Mouse (Mus musculus) spleen, adult 2 months (tissue): Measurements from ENCODE around the gene Tnfrsf1a. TPM values are rescaled to one million over a fixed set of nuclear protein-coding genes. Genes with fewer than 3 reads are reported as not detected.

Experiments used
- DNase-seq, 2 experiments: peaks; one replicate each; pipeline versions ENCODE4 v3.0.0 to v3.0.0-alpha.2; 2012 to 2021; ENCODE audit warnings: low spot score in 2 of 2, low read depth in 1 of 2
- H3K27ac ChIP-seq: fragments of 200-500 bp; 2 replicates; pipeline ENCODE4 v1.5.1; 2012; ENCODE audit warnings: low read length, inconsistent platforms; ENCODE audit not compliant: insufficient read depth
- H3K27me3 ChIP-seq: fragments of 200-500 bp; 2 replicates; pipeline ENCODE4 v1.6.1; 2012; ENCODE audit warnings: mild to moderate bottlenecking, moderate library complexity, low read length, inconsistent platforms; ENCODE audit not compliant: control insufficient read depth, insufficient read depth
- H3K36me3 ChIP-seq: fragments of 200-500 bp; 2 replicates; pipeline ENCODE4 v1.6.1; 2012; ENCODE audit warnings: mild to moderate bottlenecking, low read length, inconsistent platforms; ENCODE audit not compliant: control insufficient read depth, insufficient read depth
- H3K4me1 ChIP-seq: fragments of 200-500 bp; 2 replicates; pipeline ENCODE4 v1.6.1; 2011; ENCODE audit warnings: inconsistent platforms; ENCODE audit not compliant: control insufficient read depth, insufficient read depth, insufficient read length
- H3K4me3 ChIP-seq: fragments of 200-500 bp; 2 replicates; pipeline ENCODE4 v1.5.1; 2011; ENCODE audit warnings: mild to moderate bottlenecking, inconsistent platforms; ENCODE audit not compliant: insufficient read depth, insufficient read length; ENCODE audit errors: extremely low read depth
- CTCF ChIP-seq: fragments of 200-500 bp; IDR thresholded peaks from 2 replicates; pipeline ENCODE4 v1.5.1; 2011; ENCODE audit warnings: mild to moderate bottlenecking, inconsistent platforms; ENCODE audit not compliant: insufficient read depth, insufficient read length, insufficient replicate concordance; ENCODE audit errors: extremely low read depth
- POLR2A ChIP-seq: fragments of 200-500 bp; IDR thresholded peaks from 2 replicates; pipeline ENCODE4 v1.6.1; 2011; ENCODE audit warnings: low read depth, low read length, inconsistent platforms
- WGBS: fragments of 180-500 bp; shearing (Covaris S2); methylation state at CpG from one replicate; pipeline ENCODE4 v1.1.7; 2018; 5-methylcytosine and 5-hydroxymethylcytosine counted together
- polyA plus RNA-seq: library from polyadenylated mRNA; depleted of rRNA; stranded (reverse); fragments of >200 nt; gene quantifications from 2 replicates; pipeline ENCODE4 v1.2.3, GENCODE M21; 2012

The Tnfrsf1a gene
- polyA plus RNA-seq, 1 experiment, result 51.3 TPM

DNA sequence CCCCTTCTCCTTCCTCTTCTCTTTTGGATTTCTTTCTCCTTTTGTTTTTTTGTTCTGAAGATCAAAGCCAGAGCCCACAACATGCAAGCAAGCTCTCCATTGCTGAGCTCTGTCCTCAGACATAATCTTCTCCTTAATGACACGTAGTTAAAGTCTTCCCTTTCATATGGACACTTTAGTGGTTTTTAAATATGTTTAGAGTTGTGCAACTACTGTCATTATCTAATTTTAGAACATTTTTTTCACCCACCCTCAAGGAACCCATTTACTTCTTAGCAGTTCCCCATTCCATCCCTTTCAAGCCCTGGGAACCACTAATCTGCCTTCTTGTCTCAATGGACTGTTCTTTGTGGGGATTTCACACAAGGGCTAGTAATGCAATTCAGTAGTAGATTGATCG lies 14.8 kb upstream of the Tnfrsf1a start:
- Histone ChIP-seq H3K4me3 (no peak overlapping the region), H3K27me3 (0 out of 2 replicates have a peak, but pooled peaks cover 3% of the 10 kb centered on the region), H3K27ac (no peak overlapping the region), H3K4me1 (peaks cover 3% of the 10 kb centered on the region; the same call in 1 of the 2 replicates), H3K36me3 (no peaks in the 10 kb centered on the region)
- TF ChIP-seq POLR2A, result no peak
- no peak for TF ChIP-seq CTCF
- WGBS, result 49% methylated on average over 2 of the region's 2 CpGs
- DNase-seq, result no peak

DNA sequence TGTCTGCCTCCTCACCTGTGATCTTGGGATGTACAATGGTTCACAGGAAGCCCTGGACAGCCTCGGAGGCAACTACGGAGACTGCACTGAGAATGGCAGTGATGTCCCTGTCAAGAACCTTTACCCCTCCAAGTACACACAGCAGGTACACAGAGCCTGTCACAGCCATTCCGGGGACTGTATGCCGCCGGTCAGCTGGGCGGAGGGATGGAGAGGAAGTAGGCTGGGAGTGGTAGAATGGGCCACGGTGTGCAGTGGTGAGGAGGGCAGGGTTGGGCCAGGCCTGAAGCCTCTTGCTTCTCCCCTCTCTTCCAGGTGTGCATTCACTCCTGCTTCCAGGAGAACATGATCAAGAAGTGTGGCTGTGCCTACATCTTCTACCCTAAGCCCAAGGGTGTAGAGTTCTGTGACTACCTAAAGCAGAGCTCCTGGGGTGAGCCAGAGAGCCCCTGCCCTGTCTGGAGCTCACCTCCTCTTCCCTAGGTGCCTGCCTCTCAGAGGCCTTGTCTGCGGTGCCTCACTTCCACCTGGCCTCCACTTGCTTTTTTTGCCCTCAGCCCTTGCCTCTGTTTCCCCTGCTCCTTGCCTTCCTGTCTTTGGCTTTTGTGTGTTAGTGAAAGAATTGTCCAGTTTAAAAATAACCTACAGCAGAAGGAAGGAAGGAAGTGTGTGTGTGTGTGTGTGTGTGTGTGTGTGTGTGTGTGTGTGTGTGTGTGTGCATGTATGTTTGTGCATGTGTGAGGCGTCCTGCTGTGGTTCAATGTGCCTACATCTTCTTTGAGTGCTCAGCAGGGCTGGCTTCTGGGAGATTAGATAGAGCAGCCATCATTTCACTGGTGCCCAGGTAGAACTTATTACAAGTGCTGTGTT lies 10.1 kb upstream of the Tnfrsf1a start:
- TF ChIP-seq CTCF, result no peak
- no peak for TF ChIP-seq POLR2A
- no peak overlapping the region; the same call in 1 of the 2 replicates for H3K27ac ChIP-seq
- no peaks in the 10 kb centered on the region for H3K36me3 ChIP-seq
- H3K4me1 ChIP-seq, result peaks cover 6% of the 10 kb centered on the region; the same call in 1 of the 2 replicates
- no peak overlapping the region for H3K4me3 ChIP-seq
- H3K27me3 ChIP-seq, result no peaks in the 10 kb centered on the region
- DNase-seq, result no peak
- WGBS, result 48% methylated on average over 9 of the region's 9 CpGs

DNA sequence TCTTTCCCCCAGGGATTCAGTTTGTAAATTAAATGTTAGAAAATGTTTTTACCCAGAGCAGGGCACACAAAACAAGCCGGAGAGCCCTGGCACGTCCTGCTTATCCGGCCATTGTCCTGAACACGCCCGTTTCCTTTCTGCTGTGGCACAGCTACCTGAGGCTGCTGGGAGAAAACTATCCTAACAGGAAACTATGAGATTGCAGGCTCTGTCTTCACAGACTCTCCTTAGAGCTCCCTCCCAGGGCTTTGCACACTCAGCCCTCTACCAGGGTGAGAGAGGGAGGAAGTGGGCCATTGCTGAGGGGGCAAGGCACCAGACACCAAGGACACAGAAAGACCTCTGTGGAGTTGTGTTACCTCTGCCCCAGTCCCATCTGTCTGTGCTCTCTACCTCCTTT lies 8.9 kb upstream of the Tnfrsf1a start:
- 35% methylated on average over 5 of the region's 5 CpGs for WGBS
- H3K4me1 ChIP-seq, result peaks cover 6% of the 10 kb centered on the region; the same call in 1 of the 2 replicates
- TF ChIP-seq CTCF, result no peak
- no peak for TF ChIP-seq POLR2A
- H3K4me3 ChIP-seq, result no peak overlapping the region
- no peaks in the 10 kb centered on the region for H3K27me3 ChIP-seq
- H3K36me3 ChIP-seq, result no peaks in the 10 kb centered on the region
- no peak for DNase-seq
- no peak overlapping the region for H3K27ac ChIP-seq

DNA sequence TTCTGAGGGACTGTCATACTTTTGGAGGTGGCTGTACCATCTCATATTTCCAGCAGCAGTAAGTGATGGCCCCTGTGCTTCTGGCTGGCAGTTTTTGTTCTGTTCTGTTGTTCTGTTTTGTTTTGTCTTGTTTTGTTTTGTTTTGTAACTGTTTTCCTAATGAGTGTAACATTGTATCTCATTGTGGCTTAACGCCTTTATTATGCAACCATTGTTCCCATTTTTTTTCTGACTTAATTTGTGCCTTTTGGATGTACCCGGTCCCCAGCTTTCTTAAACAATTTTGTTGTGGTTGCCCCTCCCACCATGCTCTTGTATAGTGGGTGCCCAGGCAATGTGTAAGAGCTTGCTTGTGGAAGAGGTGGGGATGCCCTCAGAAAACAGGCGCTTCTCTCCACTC lies 7.0 kb upstream of the Tnfrsf1a start:
- Histone ChIP-seq H3K27ac (no peak overlapping the region), H3K27me3 (no peaks in the 10 kb centered on the region), H3K4me1 (peaks cover 9% of the 10 kb centered on the region; the same call in 1 of the 2 replicates), H3K36me3 (no peaks in the 10 kb centered on the region), H3K4me3 (no peak overlapping the region)
- WGBS, result 67% methylated on average over 3 of the region's 3 CpGs
- DNase-seq, result no peak
- TF ChIP-seq CTCF, result no peak

DNA sequence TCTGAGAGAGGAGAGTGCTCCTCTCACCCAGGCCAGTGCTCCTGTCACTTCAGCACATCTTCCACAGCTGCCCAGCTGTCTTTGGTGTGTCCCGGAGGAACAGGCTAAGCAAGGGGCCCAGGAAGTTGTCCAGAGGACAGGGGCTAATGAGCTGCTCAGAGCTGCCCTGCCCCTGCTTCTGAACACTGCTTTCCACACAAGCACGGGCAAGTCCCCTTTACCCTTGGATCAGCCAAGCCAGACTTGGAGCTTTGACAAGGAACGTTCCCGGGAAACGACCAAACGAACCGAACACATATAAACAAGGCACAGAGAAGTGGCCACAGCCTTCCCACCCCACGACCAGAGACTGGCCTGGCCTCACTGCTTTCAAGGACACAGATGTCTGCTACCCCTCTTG lies 5.1 kb upstream of the Tnfrsf1a start:
- no peak overlapping the region for H3K4me3 ChIP-seq
- DNase-seq, result no peak
- 0 out of 2 replicates have a peak, but pooled peaks cover 2% of the 10 kb centered on the region for H3K27me3 ChIP-seq
- TF ChIP-seq POLR2A (no peak), CTCF (no peak)
- H3K4me1 ChIP-seq, result peaks cover 11% of the 10 kb centered on the region; the same call in 1 of the 2 replicates
- no peaks in the 10 kb centered on the region for H3K36me3 ChIP-seq
- H3K27ac ChIP-seq, result no peak overlapping the region
- 88% methylated on average over 8 of the region's 8 CpGs for WGBS

DNA sequence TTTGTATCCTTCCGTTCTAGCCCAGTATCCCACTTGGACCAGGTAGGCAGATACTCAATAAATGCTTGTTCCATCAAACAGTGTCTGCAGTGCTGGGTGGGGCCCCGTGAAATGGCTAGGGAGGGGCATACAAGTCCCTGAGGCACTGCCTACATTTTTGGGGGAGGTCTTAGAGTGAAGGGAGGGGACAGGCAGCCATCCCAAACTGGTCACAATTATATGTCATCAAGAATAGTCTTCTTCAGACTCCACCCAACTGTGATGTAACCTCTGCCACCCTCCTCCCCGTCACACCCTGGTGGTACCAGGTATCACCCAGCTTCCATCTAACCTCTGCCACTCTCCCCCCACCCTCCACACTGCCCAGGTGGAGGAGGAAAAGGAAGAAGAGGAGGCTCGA lies 4.3 kb upstream of the Tnfrsf1a start:
- no peak for DNase-seq
- peaks cover 3% of the 10 kb centered on the region; the same call in 1 of the 2 replicates for H3K27me3 ChIP-seq
- H3K4me1 ChIP-seq, result peaks cover 10% of the 10 kb centered on the region; the same call in 1 of the 2 replicates
- H3K27ac ChIP-seq, result no peak overlapping the region
- WGBS, result 67% methylated on average over 4 of the region's 4 CpGs
- TF ChIP-seq POLR2A (no peak), CTCF (no peak)
- no peaks in the 10 kb centered on the region for H3K36me3 ChIP-seq
- no peak overlapping the region for H3K4me3 ChIP-seq

DNA sequence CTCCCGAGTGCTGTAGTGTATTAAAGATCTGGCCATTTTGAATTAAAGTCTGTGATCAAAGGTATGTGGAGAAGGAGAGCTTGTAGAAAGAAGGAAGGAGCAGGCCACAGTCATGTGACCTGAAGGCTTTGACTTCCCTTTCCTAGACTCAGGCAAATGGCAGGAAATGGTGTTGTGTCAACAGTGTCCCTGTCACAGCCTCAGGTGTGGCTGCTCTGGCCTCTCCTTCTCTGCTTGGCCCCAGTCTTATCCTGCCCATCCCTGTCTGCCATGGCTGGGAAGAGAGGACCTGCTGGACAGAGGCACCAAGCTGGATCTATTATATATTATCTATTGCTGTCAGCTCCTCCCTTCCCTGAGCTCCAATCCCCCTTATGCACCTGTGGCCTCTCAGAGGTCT lies 3.5 kb upstream of the Tnfrsf1a start:
- H3K27ac ChIP-seq, result no peak overlapping the region
- no peak overlapping the region for H3K4me3 ChIP-seq
- H3K36me3 ChIP-seq, result no peaks in the 10 kb centered on the region
- H3K27me3 ChIP-seq, result peaks cover 4% of the 10 kb centered on the region; the same call in 1 of the 2 replicates
- no peak for DNase-seq
- 28% methylated on average over 1 of the region's 1 CpGs for WGBS
- H3K4me1 ChIP-seq, result peaks cover 7% of the 10 kb centered on the region; the same call in 1 of the 2 replicates
- TF ChIP-seq POLR2A, result no peak
- no peak for TF ChIP-seq CTCF
